Mouse (Mus musculus) ES-Bruce4 (cell line): Measurements from ENCODE around the gene Dtd2.

Source experiments
- CTCF ChIP-seq: IDR thresholded peaks from one replicate; pipeline ENCODE4 v1.8.1; 2011; ENCODE audit warnings: low read depth, low read length
- EP300 ChIP-seq: IDR thresholded peaks from 2 replicates; pipeline ENCODE4 v1.6.1; 2011; ENCODE audit warnings: low read depth, low read length; ENCODE audit not compliant: insufficient read depth
- POLR2A ChIP-seq: IDR thresholded peaks from one replicate; pipeline ENCODE4 v1.8.1; 2011; ENCODE audit warnings: low read length; ENCODE audit not compliant: insufficient read depth

DNA sequence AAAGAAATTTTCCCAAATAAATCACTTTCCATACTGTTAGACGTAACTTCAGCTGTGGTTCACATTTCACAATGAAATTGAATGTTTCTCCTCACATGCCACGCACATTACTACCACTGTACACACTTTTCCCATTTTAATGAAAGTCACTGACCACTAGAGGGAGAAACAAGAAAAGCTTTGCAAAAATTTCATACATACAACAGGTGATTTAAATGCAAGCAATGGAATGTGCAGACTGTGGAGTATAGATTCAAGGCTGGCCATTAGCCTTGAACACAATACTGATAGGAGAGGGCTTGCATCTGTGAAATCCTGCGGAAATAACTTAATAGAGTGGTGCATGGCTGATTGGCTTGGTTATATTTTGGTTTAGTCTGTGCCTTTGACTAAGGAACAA lies 32.1 kb upstream of the Dtd2 start:
- no peak for TF ChIP-seq CTCF
- TF ChIP-seq POLR2A, result no peak
- TF ChIP-seq EP300, result no peak
